Mouse (Mus musculus) MEL (cell line): ENCODE measurements around the gene Fbxl15. TPM values are rescaled to one million over a fixed set of nuclear protein-coding genes. Genes with fewer than 3 reads are reported as not detected.

ENCODE experiments used
- DNase-seq: peaks from one replicate; pipeline ENCODE4 v3.0.0; 2011; ENCODE audit warnings: low read depth, low spot score
- H3K27ac ChIP-seq: 2 replicates; pipeline ENCODE4 v1.5.1; 2012; ENCODE audit warnings: low read depth, mild to moderate bottlenecking, control low read depth, low read length, moderate library complexity; ENCODE audit not compliant: control insufficient read depth
- H3K27me3 ChIP-seq, 2 experiments: fragments of 150-350 bp in 1 of 2; sonication (generic) in 1 of 2; 2 replicates each; pipeline ENCODE4 v1.6.1; 2012; ENCODE audit warnings: low read length in 2 of 2, mild to moderate bottlenecking in 2 of 2, improper control_type of control experiment in 1 of 2, moderate library complexity in 1 of 2; ENCODE audit not compliant: insufficient read depth in 2 of 2, control insufficient read depth in 1 of 2
- H3K36me3 ChIP-seq, 2 experiments: 2 replicates each; pipeline ENCODE4 v1.6.1; 2012 to 2014; ENCODE audit warnings: low read length in 2 of 2, improper control_type of control experiment in 1 of 2, inconsistent platforms in 1 of 2, mild to moderate bottlenecking in 1 of 2; ENCODE audit not compliant: insufficient read depth in 2 of 2, control insufficient read depth in 1 of 2
- H3K4me1 ChIP-seq, 2 experiments: fragments of 150-350 bp in 1 of 2; sonication (generic) in 1 of 2; 2 replicates each; pipeline ENCODE4 v1.6.1; 2012; ENCODE audit warnings: low read length in 2 of 2, improper control_type of control experiment in 1 of 2, mild to moderate bottlenecking in 1 of 2; ENCODE audit not compliant: insufficient read depth in 2 of 2, control insufficient read depth in 1 of 2
- H3K4me3 ChIP-seq, 2 experiments: fragments of 150-350 bp in 1 of 2; sonication (generic) in 1 of 2; 2 replicates each; pipeline ENCODE4 v1.5.1; 2012; ENCODE audit warnings: low read depth in 2 of 2, low read length in 2 of 2, mild to moderate bottlenecking in 2 of 2, moderate library complexity in 2 of 2, control low read depth in 1 of 2, improper control_type of control experiment in 1 of 2; ENCODE audit not compliant: control insufficient read depth in 1 of 2, insufficient read depth in 1 of 2
- H3K79me2 ChIP-seq: 2 replicates; pipeline ENCODE4 v1.6.1; 2012; ENCODE audit warnings: mild to moderate bottlenecking, low read length, moderate library complexity; ENCODE audit not compliant: control insufficient read depth, poor library complexity, insufficient read depth
- H3K9ac ChIP-seq: 2 replicates; pipeline ENCODE4 v1.6.1; 2012; ENCODE audit warnings: low read depth, mild to moderate bottlenecking, control low read depth, low read length, moderate library complexity; ENCODE audit not compliant: control insufficient read depth, poor library complexity, severe bottlenecking
- H3K9me3 ChIP-seq: fragments of 150-350 bp; sonication (generic); replicated peaks from 2 replicates; pipeline ENCODE4 v1.6.1; 2012; ENCODE audit warnings: mild to moderate bottlenecking, low read length, improper control_type of control experiment, moderate library complexity; ENCODE audit not compliant: insufficient read depth
- CHD1 ChIP-seq: IDR thresholded peaks from 2 replicates; pipeline ENCODE4 v1.6.1; 2012; ENCODE audit warnings: low read depth, mild to moderate bottlenecking, inconsistent platforms, low read length, improper control_type of control experiment
- CHD2 ChIP-seq: IDR thresholded peaks from 2 replicates; pipeline ENCODE4 v1.6.1; 2011; ENCODE audit warnings: low read length, improper control_type of control experiment
- CTCF ChIP-seq, 3 experiments: IDR thresholded peaks in 2 of 3; conservative IDR thresholded peaks in 1 of 3; 2 replicates each; pipeline ENCODE4 v1.5.1; 2011 to 2012; ENCODE audit warnings: low read length in 3 of 3, low read depth in 2 of 3, mild to moderate bottlenecking in 2 of 3, improper control_type of control experiment in 1 of 3, inconsistent platforms in 1 of 3, mixed read lengths in 1 of 3, moderate library complexity in 1 of 3; ENCODE audit not compliant: control insufficient read depth in 1 of 3, insufficient read depth in 1 of 3, poor library complexity in 1 of 3, severe bottlenecking in 1 of 3
- ETS1 ChIP-seq: IDR thresholded peaks from 2 replicates; pipeline ENCODE4 v1.6.1; 2012; ENCODE audit warnings: low read depth, mild to moderate bottlenecking, inconsistent platforms, low read length, improper control_type of control experiment, moderate library complexity
- GABPA ChIP-seq: IDR thresholded peaks from 2 replicates; pipeline ENCODE4 v1.6.1; 2012; ENCODE audit warnings: low read depth, mild to moderate bottlenecking, inconsistent platforms, low read length, improper control_type of control experiment, moderate library complexity
- GATA1 ChIP-seq: IDR thresholded peaks from 2 replicates; pipeline ENCODE4 v1.6.1; 2011; ENCODE audit warnings: low read depth, low read length, improper control_type of control experiment
- JUND ChIP-seq: IDR thresholded peaks from 2 replicates; pipeline ENCODE4 v1.6.1; 2011; ENCODE audit warnings: low read depth, mild to moderate bottlenecking, improper control_type of control experiment, low read length
- KAT2A ChIP-seq: conservative IDR thresholded peaks from 2 replicates; pipeline ENCODE4 v1.6.1; 2012; ENCODE audit warnings: low read depth, low read length, improper control_type of control experiment, inconsistent platforms
- MAFK ChIP-seq: IDR thresholded peaks from 2 replicates; pipeline ENCODE4 v1.6.1; 2011; ENCODE audit warnings: low read depth, mild to moderate bottlenecking, low read length, improper control_type of control experiment, borderline replicate concordance
- MAX ChIP-seq: IDR thresholded peaks from 2 replicates; pipeline ENCODE4 v1.6.1; 2011; ENCODE audit warnings: low read length, improper control_type of control experiment
- MAZ ChIP-seq: IDR thresholded peaks from 2 replicates; pipeline ENCODE4 v1.6.1; 2012; ENCODE audit warnings: low read depth, mild to moderate bottlenecking, inconsistent platforms, low read length, improper control_type of control experiment
- MXI1 ChIP-seq: IDR thresholded peaks from 2 replicates; pipeline ENCODE4 v1.6.1; 2011; ENCODE audit warnings: mild to moderate bottlenecking, low read depth, low read length, improper control_type of control experiment
- MYB ChIP-seq: IDR thresholded peaks from 2 replicates; pipeline ENCODE4 v1.6.1; 2011; ENCODE audit warnings: mild to moderate bottlenecking, low read depth, low read length, improper control_type of control experiment
- MYC ChIP-seq: IDR thresholded peaks from 2 replicates; pipeline ENCODE4 v1.6.1; 2011; ENCODE audit warnings: low read depth, mild to moderate bottlenecking, low read length, improper control_type of control experiment, moderate library complexity
- NELFE ChIP-seq: IDR thresholded peaks from 2 replicates; pipeline ENCODE4 v1.6.1; 2011; ENCODE audit warnings: low read depth, low read length, improper control_type of control experiment
- NRF1 ChIP-seq: IDR thresholded peaks from 2 replicates; pipeline ENCODE4 v1.6.1; 2014; ENCODE audit warnings: low read depth, mild to moderate bottlenecking, inconsistent platforms, low read length, improper control_type of control experiment, moderate library complexity; ENCODE audit not compliant: poor library complexity, insufficient read depth, severe bottlenecking
- POLR2A ChIP-seq, 2 experiments: IDR thresholded peaks; 2 replicates each; pipeline ENCODE4 v1.6.1; 2011 to 2012; ENCODE audit warnings: low read length in 2 of 2, mild to moderate bottlenecking in 2 of 2, control low read depth in 1 of 2, improper control_type of control experiment in 1 of 2, low read depth in 1 of 2, moderate library complexity in 1 of 2; ENCODE audit not compliant: control insufficient read depth in 1 of 2, insufficient read depth in 1 of 2, poor library complexity in 1 of 2
- POLR2AphosphoS5 ChIP-seq: IDR thresholded peaks from 2 replicates; pipeline ENCODE4 v1.6.1; 2012; ENCODE audit warnings: low read depth, borderline replicate concordance, mild to moderate bottlenecking, inconsistent platforms, low read length, moderate library complexity, mixed read lengths
- SMC3 ChIP-seq: IDR thresholded peaks from 2 replicates; pipeline ENCODE4 v1.6.1; 2011; ENCODE audit warnings: low read depth, low read length, improper control_type of control experiment
- TBP ChIP-seq: IDR thresholded peaks from 2 replicates; pipeline ENCODE4 v1.8.0; 2011; ENCODE audit warnings: low read depth, low read length, improper control_type of control experiment
- TCF12 ChIP-seq: IDR thresholded peaks from 2 replicates; pipeline ENCODE4 v1.6.1; 2014; ENCODE audit warnings: low read depth, mild to moderate bottlenecking, inconsistent platforms, low read length, improper control_type of control experiment, moderate library complexity
- USF2 ChIP-seq, 2 experiments: IDR thresholded peaks; 2 replicates each; pipeline ENCODE4 v1.6.1; 2011 to 2012; ENCODE audit warnings: improper control_type of control experiment in 2 of 2, low read length in 2 of 2, borderline replicate concordance in 1 of 2, inconsistent platforms in 1 of 2, low read depth in 1 of 2, mild to moderate bottlenecking in 1 of 2; ENCODE audit not compliant: insufficient read depth in 1 of 2
- ZC3H11A ChIP-seq: IDR thresholded peaks from 2 replicates; pipeline ENCODE4 v1.6.1; 2012; ENCODE audit warnings: low read depth, mild to moderate bottlenecking, inconsistent platforms, low read length, improper control_type of control experiment
- ZKSCAN1 ChIP-seq: IDR thresholded peaks from 2 replicates; pipeline ENCODE4 v1.6.1; 2012; ENCODE audit warnings: low read depth, mild to moderate bottlenecking, inconsistent platforms, low read length, improper control_type of control experiment, moderate library complexity
- ZNF384 ChIP-seq: IDR thresholded peaks from 2 replicates; pipeline ENCODE4 v1.6.1; 2012; ENCODE audit warnings: low read depth, mild to moderate bottlenecking, inconsistent platforms, low read length, improper control_type of control experiment
- polyA plus RNA-seq, 2 experiments: library from polyadenylated mRNA; stranded (reverse) in 1 of 2; unstranded in 1 of 2; fragments of >175 nt in 1 of 2; fragments of >200 nt in 1 of 2; gene quantifications; 2 replicates each; pipeline versions ENCODE4 v1.2.1 to v1.2.4; 2012; ENCODE audit warnings: low replicate concordance in 2 of 2, low read depth in 1 of 2; ENCODE audit not compliant: insufficient read length in 2 of 2, insufficient read depth in 1 of 2, missing spikeins in 1 of 2
- total RNA-seq: library from RNA; depleted of rRNA; stranded (reverse); fragments of 300-350 nt; gene quantifications from 2 replicates; pipeline ENCODE4 v1.2.3, GENCODE M21; 2012

Fbxl15 gene
- total and polyA plus RNA-seq, 3 experiments = 12.7 to 13.2 TPM; not detected in 1

DNA sequence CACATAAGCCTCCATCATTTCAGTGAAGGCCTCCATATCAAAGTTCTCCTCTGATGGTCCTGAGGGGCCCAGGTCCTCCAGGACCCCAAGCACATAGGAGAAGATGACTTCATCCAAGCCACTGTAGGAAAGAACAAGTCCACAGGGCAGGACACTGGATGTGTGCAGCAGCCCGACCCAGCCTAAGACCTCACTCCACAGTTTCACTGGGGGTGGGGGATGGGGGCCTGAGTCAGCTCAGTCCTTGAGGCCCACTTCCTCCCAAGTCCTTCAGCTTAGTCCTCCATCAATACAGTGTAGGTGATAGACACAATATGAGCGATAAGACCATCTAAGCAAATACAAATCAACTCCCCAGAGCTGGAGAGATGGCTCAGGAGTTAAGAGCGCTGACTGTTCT is 4.0 kb downstream of the Fbxl15 start:
- TF ChIP-seq USF2 (IDR thresholded peaks at IDR 0.05; ENCODE audit: borderline replicate concordance in 1 of 2, insufficient read depth in 1 of 2, low read depth in 1 of 2, low read length in 2 of 2) (no peak), NRF1 (no peak), SMC3 (no peak), MAX (no peak), MXI1 (no peak), CTCF (IDR thresholded peaks at IDR 0.05 in 2 of 3, conservative IDR thresholded peaks at IDR 0.05 in 1 of 3; ENCODE audit: control insufficient read depth in 1 of 3, insufficient read depth in 1 of 3, low read depth in 2 of 3, low read length in 3 of 3, poor library complexity in 1 of 3, severe bottlenecking in 1 of 3) (no peak), CHD1 (no peak), GATA1 (no peak), KAT2A (no peak), GABPA (no peak), POLR2AphosphoS5 (no peak), ZC3H11A (no peak), JUND (no peak), MAFK (no peak), ZKSCAN1 (no peak), TBP (no peak), MYC (no peak), NELFE (no peak), ZNF384 (no peak), CHD2 (no peak)
- no peaks in the 10 kb centered on the region for H3K27me3 ChIP-seq
- H3K4me1 ChIP-seq = peaks cover 0 to 12% of the 10 kb centered on the region in 2 experiments; a peak in 2 of 4 replicates
- no peak overlapping the region for H3K27ac ChIP-seq
- DNase-seq = no peak
- peaks cover 6% of the 10 kb centered on the region for H3K79me2 ChIP-seq
- H3K9me3 ChIP-seq = no peaks in the 10 kb centered on the region
- peaks cover 0 to 5% of the 10 kb centered on the region in 2 experiments; a peak in 2 of 4 replicates for H3K36me3 ChIP-seq
- H3K9ac ChIP-seq = no peak overlapping the region
- H3K4me3 ChIP-seq = no peak overlapping the region

DNA sequence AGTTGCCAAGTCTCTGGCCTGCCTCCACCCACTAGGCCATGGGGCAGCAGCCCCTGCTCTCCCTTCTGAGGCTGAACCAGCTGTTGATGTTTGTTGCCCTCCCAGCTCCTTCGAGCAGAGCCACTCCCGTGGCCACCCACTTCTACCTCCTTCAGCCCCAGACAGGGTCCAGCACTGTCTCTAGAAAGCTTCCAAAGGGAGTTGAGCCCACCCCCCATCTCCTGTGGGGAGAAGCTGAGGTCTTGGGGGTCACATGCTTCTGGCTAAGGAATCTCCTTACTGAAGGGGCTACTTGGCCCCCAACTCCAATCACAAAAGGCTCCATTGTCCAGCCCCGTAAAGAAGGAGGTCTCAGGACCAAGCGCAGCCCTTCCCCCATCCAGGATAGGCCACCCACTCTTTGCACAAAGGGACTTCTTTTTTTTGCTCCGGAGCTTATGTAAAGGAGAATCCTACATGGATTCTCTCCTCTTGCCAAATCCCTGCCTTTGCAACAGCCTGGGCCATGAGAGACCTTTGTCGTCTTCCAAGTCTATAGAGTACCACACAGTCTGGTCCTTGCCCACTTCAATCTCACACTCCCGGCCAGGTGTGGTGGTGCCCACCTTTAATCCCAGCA is 4.8 kb downstream of the Fbxl15 start:
- TF ChIP-seq CHD1 (no peak), MYB (no peak), CHD2 (no peak), MAZ (no peak), TCF12 (no peak), GATA1 (no peak), ETS1 (no peak), MXI1 (no peak), KAT2A (no peak), SMC3 (no peak), GABPA (no peak), POLR2A (IDR thresholded peaks at IDR 0.05; ENCODE audit: control insufficient read depth in 1 of 2, insufficient read depth in 1 of 2, low read depth in 1 of 2, low read length in 2 of 2, poor library complexity in 1 of 2) (no peak)
- Histone ChIP-seq H3K4me3 (no peak overlapping the region), H3K4me1 (peaks cover 6 to 9% of the 10 kb centered on the region in 2 experiments), H3K27me3 (no peaks in the 10 kb centered on the region), H3K9me3 (no peaks in the 10 kb centered on the region), H3K79me2 (peaks cover 14% of the 10 kb centered on the region), H3K36me3 (peaks cover 0 to 9% of the 10 kb centered on the region in 2 experiments; a peak in 2 of 4 replicates), H3K27ac (no peak overlapping the region), H3K9ac (no peak overlapping the region)
- DNase-seq = no peak
